Mouse (Mus musculus) urinary bladder, postnatal 10 days (tissue): ENCODE measurements around the gene Ppp1r27.

Source experiments
- DNase-seq: peaks from one replicate; pipeline ENCODE4 v3.0.0; 2022; ENCODE audit warnings: low spot score

Gene Ppp1r27

DNA sequence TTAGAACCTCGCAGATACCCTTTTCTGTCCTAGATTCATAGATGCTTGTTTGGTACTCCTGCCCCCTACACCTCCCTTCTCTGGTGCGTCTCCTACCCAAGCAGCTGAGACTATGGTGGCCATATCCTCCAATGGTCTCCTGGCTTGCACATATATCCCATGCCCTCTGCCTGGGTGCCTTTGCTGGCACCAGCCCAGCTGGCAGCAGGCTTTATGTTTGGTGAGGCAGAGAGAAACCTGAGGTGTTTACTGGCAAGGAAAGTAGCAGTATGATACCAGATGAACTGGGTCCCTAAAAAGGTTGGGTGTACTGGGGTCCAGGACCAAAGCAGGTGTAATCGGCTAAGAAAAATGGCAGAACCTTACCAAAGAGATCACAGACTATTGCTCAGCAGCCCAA lies 5.0 kb downstream of the Ppp1r27 start:
- DNase-seq: no peak

GRCm38 (mm10) chr11:120542376-120542775 lies 8.6 kb downstream of the Ppp1r27 start:
- DNase-seq: no peak

DNA sequence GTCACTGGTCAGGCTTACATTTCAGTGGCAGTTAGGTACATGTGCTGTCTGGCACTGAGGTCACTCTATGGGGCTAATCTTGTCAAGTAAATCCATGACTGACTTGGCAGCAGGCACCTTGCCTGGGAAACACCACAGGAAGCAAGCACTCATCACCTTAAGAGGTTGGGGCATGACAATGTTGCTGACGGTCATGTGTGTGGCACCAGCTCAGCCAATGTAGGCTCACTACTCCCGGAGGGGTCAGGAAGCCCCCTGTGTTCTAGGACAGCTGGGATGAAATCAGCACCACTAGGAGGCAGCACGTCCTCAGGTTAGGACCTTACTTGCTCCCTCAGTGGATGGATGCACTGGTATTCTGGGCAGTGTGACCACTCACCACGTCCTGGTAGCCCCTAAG lies 9.0 kb downstream of the Ppp1r27 start:
- DNase-seq: no peak

GRCm38 (mm10) chr11:120539285-120540014 lies 11.5 kb downstream of the Ppp1r27 start:
- no peak for DNase-seq

DNA sequence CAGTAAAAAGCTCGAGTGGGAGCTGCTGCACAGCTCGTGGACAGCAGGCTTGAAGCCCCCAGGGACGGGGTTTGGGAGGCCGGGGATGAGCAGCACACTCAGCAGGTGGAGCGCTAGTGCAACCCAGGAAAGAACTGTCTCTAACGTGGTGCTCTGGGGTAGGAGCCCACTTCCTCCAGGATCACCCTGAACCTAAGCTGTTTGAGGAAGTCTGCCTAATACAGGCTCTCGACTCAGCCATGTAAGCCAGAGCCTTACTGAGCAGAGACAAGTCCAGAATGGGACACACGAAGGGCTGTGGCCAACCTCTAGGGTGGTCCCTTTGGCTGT lies 12.0 kb downstream of the Ppp1r27 start:
- no peak for DNase-seq

DNA sequence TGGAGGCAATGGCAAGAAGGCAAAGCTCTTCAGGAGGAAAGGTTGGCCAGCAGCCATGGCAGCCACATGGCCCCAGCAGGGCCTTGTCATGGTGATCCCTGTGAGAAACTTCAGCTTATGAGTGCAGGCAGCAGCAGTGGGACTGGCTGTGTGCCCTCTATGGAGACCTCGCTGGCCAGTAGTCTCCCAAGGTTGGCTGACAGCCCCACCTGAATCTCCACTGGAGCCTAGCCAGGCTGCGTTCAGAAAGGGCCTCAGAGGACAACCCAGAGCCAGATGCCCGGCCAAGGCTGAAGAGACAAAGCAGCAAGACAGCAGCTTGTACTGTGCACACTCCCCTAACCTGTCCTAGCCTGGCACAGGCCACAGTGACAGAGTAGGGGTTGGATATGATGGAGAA lies 12.4 kb downstream of the Ppp1r27 start:
- DNase-seq: no peak

DNA sequence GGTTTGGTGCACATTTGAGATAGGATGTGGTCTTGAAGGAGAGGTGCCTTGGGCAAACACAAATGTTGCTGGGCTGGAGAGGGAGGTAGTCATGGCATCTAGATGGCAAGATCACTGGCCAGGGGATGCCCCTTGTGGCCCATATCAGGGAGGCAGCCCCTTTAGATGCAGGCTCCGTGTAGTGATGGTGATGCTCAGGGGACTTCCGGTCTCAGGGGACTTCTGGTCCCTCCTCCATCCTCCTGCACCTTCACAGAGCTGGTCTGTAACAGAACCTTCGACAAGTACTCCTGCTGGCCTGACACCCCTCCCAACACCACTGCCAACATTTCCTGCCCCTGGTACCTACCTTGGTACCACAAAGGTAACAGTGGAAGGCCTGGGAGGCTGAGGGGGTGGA lies 15.1 kb downstream of the Ppp1r27 start:
- DNase-seq: no peak

DNA sequence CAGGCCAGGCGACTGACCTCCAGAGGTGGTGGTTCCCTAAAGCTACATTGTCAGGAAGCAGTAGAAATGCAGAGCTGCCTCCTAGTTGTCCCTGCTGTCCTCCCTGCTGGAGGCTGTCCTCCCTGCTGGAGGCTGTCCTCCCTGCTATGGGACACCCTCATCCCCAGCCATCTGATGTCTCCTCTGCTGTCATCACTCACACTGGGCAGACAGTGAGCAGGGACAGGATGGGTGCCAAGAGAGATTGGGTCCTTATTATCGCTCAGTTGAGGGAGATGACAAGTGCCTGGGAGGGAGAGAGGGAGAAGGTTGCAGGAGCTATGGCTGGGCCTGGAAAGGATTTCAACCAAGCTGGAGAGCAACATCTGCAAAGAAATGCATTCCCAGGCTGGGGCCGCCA lies 15.8 kb downstream of the Ppp1r27 start:
- DNase-seq: no peak

GRCm38 (mm10) chr11:120534093-120534492 lies 16.8 kb downstream of the Ppp1r27 start:
- no peak for DNase-seq

DNA sequence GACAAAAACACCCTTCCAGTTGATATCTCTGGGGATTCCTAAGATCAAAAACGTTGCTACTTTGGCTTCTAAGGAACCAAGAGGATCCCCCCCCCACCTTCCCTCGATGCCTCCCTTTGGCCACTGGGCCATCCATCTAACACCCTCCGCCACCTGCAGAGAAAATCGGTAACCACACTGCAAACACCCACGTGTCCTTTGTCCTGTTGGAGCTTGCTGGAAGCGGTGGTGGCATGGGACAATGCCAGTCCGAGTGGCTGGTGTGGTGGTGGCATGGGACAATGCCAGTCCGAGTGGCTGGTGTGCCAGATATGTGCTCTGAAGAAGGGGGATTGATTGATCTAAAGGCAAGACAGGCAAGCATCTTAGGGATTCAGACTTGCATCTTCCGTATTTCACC lies 19.3 kb downstream of the Ppp1r27 start:
- no peak for DNase-seq

- DNase-seq: no peak
These were observed 20.6 kb downstream of the Ppp1r27 start, which contains the start of gene Gcgr for GRCm38 (mm10) chr11:120530085-120530964. Gene Gcgr, plus strand, starts transcription at chr11:120530699.

GRCm38 (mm10) chr11:120528903-120529302 lies 22.0 kb downstream of the Ppp1r27 start:
- no peak for DNase-seq

GRCm38 (mm10) chr11:120527690-120528354 lies 23.1 kb downstream of the Ppp1r27 start:
- no peak for DNase-seq

GRCm38 (mm10) chr11:120525959-120526358 lies 25.0 kb downstream of the Ppp1r27 start:
- no peak for DNase-seq

- DNase-seq: no peak
These were observed 28.4 kb downstream of the Ppp1r27 start for GRCm38 (mm10) chr11:120522581-120522980.

GRCm38 (mm10) chr11:120520967-120521540 lies 29.9 kb downstream of the Ppp1r27 start:
- no peak for DNase-seq

DNA sequence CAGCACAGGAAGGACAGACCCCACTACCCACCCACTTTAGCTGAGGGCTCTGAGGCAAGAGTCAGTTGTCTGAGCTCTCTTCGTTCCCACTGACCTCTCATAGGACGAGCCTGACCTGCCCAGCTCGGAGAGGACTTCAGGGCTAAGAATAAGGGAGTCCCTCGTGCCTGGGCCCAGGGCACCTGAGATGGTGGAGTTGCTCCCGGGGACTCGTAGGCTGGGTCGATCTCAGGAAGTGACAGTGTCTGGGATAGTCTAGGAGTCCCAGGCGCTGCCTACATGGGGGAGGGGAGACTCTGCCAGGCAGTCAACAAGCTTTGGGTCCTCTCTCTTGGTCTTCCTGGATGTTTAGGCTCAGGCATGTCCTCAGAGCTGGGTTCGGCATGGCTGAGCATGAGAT lies 30.4 kb downstream of the Ppp1r27 start:
- no peak for DNase-seq

GRCm38 (mm10) chr11:120519738-120520137 lies 31.2 kb downstream of the Ppp1r27 start:
- DNase-seq: no peak

- no peak for DNase-seq
These were observed 32.4 kb downstream of the Ppp1r27 start for GRCm38 (mm10) chr11:120518558-120518957.

DNA sequence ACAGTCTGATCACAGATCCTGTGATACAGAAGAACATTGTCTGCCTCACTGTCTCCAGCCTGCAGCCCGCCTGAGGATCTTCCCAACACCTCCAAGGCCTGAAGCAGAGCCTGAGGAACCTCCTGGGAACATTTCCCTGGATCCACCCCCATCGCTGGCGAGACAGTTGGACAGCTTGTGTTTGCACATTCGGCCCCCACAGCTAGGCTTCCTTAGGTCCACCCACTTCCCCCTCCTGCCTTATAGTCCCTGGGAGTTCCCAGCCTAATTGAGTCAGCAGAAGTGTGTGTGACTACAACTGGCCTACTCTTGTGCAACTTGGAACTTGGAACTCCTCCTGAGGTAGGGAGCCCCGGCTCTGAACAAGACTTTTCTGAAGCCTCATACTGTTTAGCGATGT lies 32.9 kb downstream of the Ppp1r27 start:
- DNase-seq: no peak

DNA sequence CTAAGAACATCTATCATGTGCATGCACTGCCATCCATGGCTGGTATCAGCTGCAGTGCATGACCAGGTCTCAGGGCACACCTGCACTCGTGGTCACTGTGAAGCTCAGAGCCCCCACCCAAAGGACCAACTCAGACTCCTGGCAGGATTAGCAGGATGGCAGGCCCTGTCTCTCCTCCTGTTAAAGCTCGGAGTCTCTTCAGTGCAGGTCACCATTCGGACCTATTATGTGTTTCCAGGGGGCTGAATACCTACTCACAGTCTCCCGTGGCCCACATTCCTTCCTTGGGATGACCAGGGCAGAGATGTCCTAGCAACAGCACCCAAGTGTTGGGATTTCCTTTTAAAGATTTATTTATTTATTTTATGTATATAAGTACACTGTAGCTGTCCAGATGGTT lies 33.8 kb downstream of the Ppp1r27 start:
- no peak for DNase-seq

GRCm38 (mm10) chr11:120515611-120516010 lies 35.3 kb downstream of the Ppp1r27 start:
- DNase-seq: peak; percentile 80
